Mouse (Mus musculus) midbrain, embryonic 16.5 days (tissue): ENCODE results near the gene Map3k21. TPM values are rescaled to one million over a fixed set of nuclear protein-coding genes. Genes with fewer than 3 reads are reported as not detected.
A peak's percentile ranks its signal among the peaks of the same experiment; 100 is the strongest.

ENCODE experiments used
- ATAC-seq: fragments of 200-750 bp; cut with Nextera tagmentation; 2 replicates; pipeline ENCODE4 v1.8.0; 2017; ENCODE audit warnings: moderate TSS enrichment
- H3K27ac ChIP-seq: fragments of 300-500 bp; sonication (generic); 2 replicates; pipeline ENCODE4 v1.5.1; 2014; ENCODE audit warnings: mild to moderate bottlenecking, low read length, mixed read lengths
- H3K27me3 ChIP-seq: fragments of 300-500 bp; sonication (generic); 2 replicates; pipeline ENCODE4 v1.6.1; 2014; ENCODE audit warnings: low read depth, low read length, mixed read lengths; ENCODE audit not compliant: control insufficient read depth, insufficient read depth
- H3K36me3 ChIP-seq: fragments of 300-500 bp; sonication (generic); 2 replicates; pipeline ENCODE4 v1.6.1; 2014; ENCODE audit warnings: mild to moderate bottlenecking, low read length, moderate library complexity, mixed read lengths; ENCODE audit not compliant: control insufficient read depth, insufficient read depth
- H3K4me1 ChIP-seq: fragments of 300-500 bp; sonication (generic); 2 replicates; pipeline ENCODE4 v1.6.1; 2014; ENCODE audit warnings: mild to moderate bottlenecking, low read length, mixed read lengths; ENCODE audit not compliant: control insufficient read depth, insufficient read depth
- H3K4me2 ChIP-seq: fragments of 300-500 bp; sonication (generic); 2 replicates; pipeline ENCODE4 v1.6.1; 2014; ENCODE audit warnings: mild to moderate bottlenecking, low read length, mixed read lengths
- H3K4me3 ChIP-seq: fragments of 300-500 bp; sonication (generic); 2 replicates; pipeline ENCODE4 v1.5.1; 2014; ENCODE audit warnings: low read depth, mild to moderate bottlenecking, low read length, moderate library complexity, mixed read lengths
- H3K9ac ChIP-seq: fragments of 300-500 bp; sonication (generic); 2 replicates; pipeline ENCODE4 v1.6.1; 2014; ENCODE audit warnings: low read depth, low read length, mixed read lengths
- H3K9me3 ChIP-seq: fragments of 300-500 bp; sonication (generic); replicated peaks from 2 replicates; pipeline ENCODE4 v1.6.1; 2014; ENCODE audit warnings: mild to moderate bottlenecking, low read length, mixed read lengths; ENCODE audit not compliant: control insufficient read depth, poor library complexity, severe bottlenecking
- WGBS: fragments of 180-500 bp; shearing (Covaris S2); extraction: QIAGEN DNeasy Blood & Tissue Kit; methylation state at CpG from one replicate; pipeline ENCODE4 v1.1.7; 2014; 5-methylcytosine and 5-hydroxymethylcytosine counted together
- polyA plus RNA-seq: library from polyadenylated mRNA; unstranded; fragments of >200 nt; fragmentation: Nextera tagmentation; extraction: Ambion mirVana; gene quantifications from 2 replicates; pipeline ENCODE4 v1.2.1, GENCODE M21; 2015

Map3k21 gene
- polyA plus RNA-seq, 1 experiment from 2014 or later = 0.99 TPM

GRCm38 (mm10) chr8:125880447-125880846 is 29.8 kb upstream of the Map3k21 start:
- Histone ChIP-seq H3K9ac (no peak overlapping the region), H3K27ac (no peak overlapping the region), H3K4me2 (no peak overlapping the region), H3K9me3 (0 out of 2 replicates have a peak, but pooled peaks cover 6% of the 10 kb centered on the region), H3K4me3 (no peak overlapping the region), H3K36me3 (peaks cover 27% of the 10 kb centered on the region), H3K4me1 (no peaks in the 10 kb centered on the region), H3K27me3 (no peaks in the 10 kb centered on the region)
- WGBS = 76% methylated on average over 4 of the region's 4 CpGs
- ATAC-seq = no peak

GRCm38 (mm10) chr8:125887549-125887948 is 22.7 kb upstream of the Map3k21 start:
- no peak overlapping the region for H3K4me2 ChIP-seq
- 0 out of 2 replicates have a peak, but pooled peaks cover 6% of the 10 kb centered on the region for H3K9me3 ChIP-seq
- H3K27ac ChIP-seq = no peak overlapping the region
- H3K4me1 ChIP-seq = no peaks in the 10 kb centered on the region
- H3K4me3 ChIP-seq = no peak overlapping the region
- WGBS = 93% methylated on average over 9 of the region's 9 CpGs
- peaks cover 41% of the 10 kb centered on the region for H3K36me3 ChIP-seq
- H3K9ac ChIP-seq = no peak overlapping the region
- ATAC-seq = no peak
- H3K27me3 ChIP-seq = no peaks in the 10 kb centered on the region

- Histone ChIP-seq H3K9ac (no peak overlapping the region), H3K27me3 (no peaks in the 10 kb centered on the region), H3K36me3 (peaks cover 34% of the 10 kb centered on the region), H3K9me3 (0 out of 2 replicates have a peak, but pooled peaks cover 5% of the 10 kb centered on the region), H3K4me2 (no peak overlapping the region), H3K27ac (no peak overlapping the region), H3K4me3 (no peak overlapping the region), H3K4me1 (no peaks in the 10 kb centered on the region)
- WGBS = 84% methylated on average over 3 of the region's 3 CpGs
- ATAC-seq = no peak
Measured at GRCm38 (mm10) chr8:125889920-125890319, 20.3 kb upstream of the Map3k21 start.

- peak; percentile 18; the same call in 1 of the 2 replicates for ATAC-seq
- no peaks in the 10 kb centered on the region for H3K36me3 ChIP-seq
- peaks cover 12% of the 10 kb centered on the region for H3K4me1 ChIP-seq
- 61% methylated on average over 11 of the region's 11 CpGs for WGBS
- H3K9ac ChIP-seq = peak overlapping the region; percentile 78
- peak overlapping the region; percentile 62 for H3K4me3 ChIP-seq
- no peaks in the 10 kb centered on the region for H3K27me3 ChIP-seq
- H3K9me3 ChIP-seq = no peaks in the 10 kb centered on the region
- peak overlapping the region; percentile 78; the same call in 1 of the 2 replicates for H3K27ac ChIP-seq
- peak overlapping the region; percentile 57 for H3K4me2 ChIP-seq
Measured at GRCm38 (mm10) chr8:125897388-125897787, 12.9 kb upstream of the Map3k21 start.

GRCm38 (mm10) chr8:125897868-125898788 is 12.1 kb upstream of the Map3k21 start, which contains the start of gene Pcnx2:
Pcnx2 (minus strand) TSS chr8:125898317.
- Histone ChIP-seq H3K36me3 (no peaks in the 10 kb centered on the region), H3K4me1 (peaks cover 12% of the 10 kb centered on the region), H3K9ac (peak within 1 kb of the TSS; percentile 78), H3K4me3 (peak within 1 kb of the TSS; percentile 62), H3K9me3 (no peaks in the 10 kb centered on the region), H3K27ac (peak within 1 kb of the TSS; percentile 78), H3K4me2 (peak within 1 kb of the TSS; percentile 57), H3K27me3 (no peaks in the 10 kb centered on the region)
- 6% methylated on average over 44 of the region's 44 CpGs for WGBS
- peak; percentile 91 for ATAC-seq

GRCm38 (mm10) chr8:125898899-125899298 is 11.4 kb upstream of the Map3k21 start:
- Histone ChIP-seq H3K9me3 (no peaks in the 10 kb centered on the region), H3K4me3 (peak overlapping the region; percentile 62), H3K27ac (peak overlapping the region; percentile 78), H3K4me2 (peak overlapping the region; percentile 57), H3K9ac (peak overlapping the region; percentile 78), H3K27me3 (no peaks in the 10 kb centered on the region), H3K4me1 (peaks cover 12% of the 10 kb centered on the region), H3K36me3 (no peaks in the 10 kb centered on the region)
- WGBS = 0% methylated on average over 6 of the region's 6 CpGs
- 0 out of 2 replicates have a peak, but pooled peaks have one; percentile 1 for ATAC-seq

GRCm38 (mm10) chr8:125901167-125901566 is 9.1 kb upstream of the Map3k21 start:
- no peak for ATAC-seq
- H3K4me3 ChIP-seq = no peak overlapping the region
- no peak overlapping the region for H3K4me2 ChIP-seq
- no peaks in the 10 kb centered on the region for H3K36me3 ChIP-seq
- no peak overlapping the region for H3K9ac ChIP-seq
- no peak overlapping the region for H3K27ac ChIP-seq
- no peaks in the 10 kb centered on the region for H3K27me3 ChIP-seq
- no peaks in the 10 kb centered on the region for H3K9me3 ChIP-seq
- WGBS = 23% methylated on average over 2 of the region's 2 CpGs
- peaks cover 12% of the 10 kb centered on the region for H3K4me1 ChIP-seq

GRCm38 (mm10) chr8:125902521-125902920 is 7.7 kb upstream of the Map3k21 start:
- Histone ChIP-seq H3K27ac (no peak overlapping the region), H3K9me3 (no peaks in the 10 kb centered on the region), H3K36me3 (no peaks in the 10 kb centered on the region), H3K4me2 (no peak overlapping the region), H3K9ac (no peak overlapping the region), H3K27me3 (no peaks in the 10 kb centered on the region), H3K4me1 (peaks cover 4% of the 10 kb centered on the region; the same call in 1 of the 2 replicates), H3K4me3 (no peak overlapping the region)
- ATAC-seq = no peak
- 40% methylated on average over 3 of the region's 3 CpGs for WGBS

GRCm38 (mm10) chr8:125905341-125905740 is 4.9 kb upstream of the Map3k21 start:
- no peaks in the 10 kb centered on the region for H3K36me3 ChIP-seq
- H3K9ac ChIP-seq = no peak overlapping the region
- H3K27me3 ChIP-seq = peaks cover 24% of the 10 kb centered on the region
- peaks cover 5% of the 10 kb centered on the region; the same call in 1 of the 2 replicates for H3K4me1 ChIP-seq
- H3K4me3 ChIP-seq = no peak overlapping the region
- H3K27ac ChIP-seq = no peak overlapping the region
- no peaks in the 10 kb centered on the region for H3K9me3 ChIP-seq
- ATAC-seq = no peak
- H3K4me2 ChIP-seq = no peak overlapping the region
- WGBS = 80% methylated on average over 2 of the region's 2 CpGs
